Comparison of ENCODE assay signal across 8 mouse cellular contexts in genomic region chr17:34670235-34670634, GRCm38 (mm10). TPM values are rescaled to one million over a fixed set of nuclear protein-coding genes. Genes with fewer than 3 reads are reported as not detected.
DNase-seq lines count a peak whose midpoint lies in the region; ATAC-seq and TF ChIP-seq lines count a peak whose summit lies in the region.

Tnxb (plus strand) TSS chr17:34670535.

- no peak within 1 kb of the TSS for H3K9ac ChIP-seq in ES-Bruce4 (ENCODE audit: low read depth, poor library complexity, severe bottlenecking)
- peak within 1 kb of the TSS; percentile 35 for H3K9ac ChIP-seq in limb, embryonic 11.5 days (ENCODE audit: low read length)

- 68% methylated on average over 7 of the region's 7 CpGs for WGBS in limb, embryonic 11.5 days
- WGBS in kidney, adult 2 months = 70% methylated on average over 7 of the region's 7 CpGs
- WGBS in cerebellum, adult 2 months = 68% methylated on average over 7 of the region's 7 CpGs

- no peak for TF ChIP-seq CTCF in ES-Bruce4 (IDR thresholded peaks at IDR 0.05; ENCODE audit: low read depth, low read length)
- no peak for TF ChIP-seq CTCF in kidney, adult 2 months (conservative IDR thresholded peaks at IDR 0.05; ENCODE audit: insufficient read depth, insufficient read length, low read depth, low read length)
- no peak for TF ChIP-seq CTCF in cerebellum, adult 2 months (IDR thresholded peaks at IDR 0.05; ENCODE audit: borderline replicate concordance, insufficient read depth, low read depth, low read length)

- no peak for DNase-seq in adrenal gland, postnatal 14 days
- no peak for DNase-seq in heart, adult 8-10 months (ENCODE audit: low spot score)
- DNase-seq in limb, embryonic 11.5 days (ENCODE audit: low spot score) = no peak
- DNase-seq in T-cell, adult 2 months (ENCODE audit: low spot score) = no peak
- DNase-seq in kidney, adult 2 months = no peak
- no peak for DNase-seq in cerebellum, adult 2 months

- H3K36me3 ChIP-seq in ES-Bruce4 (ENCODE audit: control insufficient read depth, insufficient read depth, low read length, poor library complexity, severe bottlenecking) = no peaks in the 10 kb centered on the region
- no peaks in the 10 kb centered on the region for H3K36me3 ChIP-seq in limb, embryonic 11.5 days (ENCODE audit: control insufficient read depth, insufficient read depth, low read length)
- H3K36me3 ChIP-seq in kidney, adult 2 months (ENCODE audit: control insufficient read depth, insufficient read depth, low read length) = no peaks in the 10 kb centered on the region

- 0 out of 2 replicates have a peak, but pooled peaks cover 4% of the 10 kb centered on the region for H3K27me3 ChIP-seq in ES-Bruce4 (ENCODE audit: control insufficient read depth, insufficient read depth, low read length, poor library complexity, severe bottlenecking)
- H3K27me3 ChIP-seq in limb, embryonic 11.5 days (ENCODE audit: control insufficient read depth, insufficient read depth, low read length) = peaks cover 48% of the 10 kb centered on the region
- H3K27me3 ChIP-seq in kidney, adult 2 months (replicated peaks; ENCODE audit: control insufficient read depth, insufficient read depth, low read length) = no peaks in the 10 kb centered on the region
- H3K27me3 ChIP-seq in cerebellum, adult 2 months (ENCODE audit: control insufficient read depth, insufficient read depth, low read length) = peaks cover 2% of the 10 kb centered on the region; the same call in 1 of the 2 replicates

- H3K27ac ChIP-seq in ES-Bruce4 (ENCODE audit: insufficient read depth, low read length) = no peak within 1 kb of the TSS
- no peak within 1 kb of the TSS for H3K27ac ChIP-seq in limb, embryonic 11.5 days (replicated peaks; ENCODE audit: low read depth, low read length)
- no peak within 1 kb of the TSS for H3K27ac ChIP-seq in kidney, adult 2 months (ENCODE audit: insufficient read depth, low read depth, low read length)
- no peak within 1 kb of the TSS for H3K27ac ChIP-seq in cerebellum, adult 2 months (ENCODE audit: insufficient read depth, low read length)

- no peak for ATAC-seq in limb, embryonic 11.5 days (ENCODE audit: insufficient number of reproducible peaks, low FRiP score, low TSS enrichment, low read depth)
- no peak for ATAC-seq in granulocyte monocyte progenitor cell, adult 5-6 weeks (replicated peaks; ENCODE audit: poor library complexity, severe bottlenecking)

- no peaks in the 10 kb centered on the region for H3K9me3 ChIP-seq in ES-Bruce4 (replicated peaks; ENCODE audit: control insufficient read depth, insufficient read depth, low read length, poor library complexity, severe bottlenecking)
- no peaks in the 10 kb centered on the region for H3K9me3 ChIP-seq in limb, embryonic 11.5 days (ENCODE audit: control insufficient read depth, low read length)

- no peaks in the 10 kb centered on the region for H3K4me1 ChIP-seq in ES-Bruce4 (ENCODE audit: control insufficient read depth, insufficient read depth, low read length)
- peaks cover 11% of the 10 kb centered on the region for H3K4me1 ChIP-seq in limb, embryonic 11.5 days (ENCODE audit: control insufficient read depth, insufficient read depth, low read length)
- H3K4me1 ChIP-seq in kidney, adult 2 months (ENCODE audit: control insufficient read depth, insufficient read depth, low read length) = no peaks in the 10 kb centered on the region
- H3K4me1 ChIP-seq in cerebellum, adult 2 months (ENCODE audit: control insufficient read depth, insufficient read depth, low read length) = no peaks in the 10 kb centered on the region; the same call in 1 of the 2 replicates

- H3K4me3 ChIP-seq in ES-Bruce4 (ENCODE audit: low read depth, low read length) = peak within 1 kb of the TSS; percentile 44
- H3K4me3 ChIP-seq in limb, embryonic 11.5 days (ENCODE audit: low read depth, low read length) = peak within 1 kb of the TSS; percentile 29
- H3K4me3 ChIP-seq in kidney, adult 2 months (ENCODE audit: insufficient read depth, low read depth, low read length) = no peak within 1 kb of the TSS
- no peak within 1 kb of the TSS for H3K4me3 ChIP-seq in cerebellum, adult 2 months (replicated peaks; ENCODE audit: insufficient read depth, low read depth, low read length)

- peak within 1 kb of the TSS; percentile 53 for H3K4me2 ChIP-seq in limb, embryonic 11.5 days (ENCODE audit: low read depth, severe bottlenecking)

- TF ChIP-seq POLR2A in ES-Bruce4 (IDR thresholded peaks at IDR 0.05; ENCODE audit: insufficient read depth, low read length) = no peak
- TF ChIP-seq POLR2A in kidney, adult 2 months (IDR thresholded peaks at IDR 0.05; ENCODE audit: low read depth, low read length) = no peak
- TF ChIP-seq POLR2A in cerebellum, adult 2 months (IDR thresholded peaks at IDR 0.05; ENCODE audit: borderline replicate concordance, insufficient read depth, low read length) = no peak

- TF ChIP-seq EP300 in ES-Bruce4 (IDR thresholded peaks at IDR 0.05; ENCODE audit: insufficient read depth, low read depth, low read length) = no peak

RNA-seq across cellular contexts. Expression of gene Tnxb, which starts in this region (rescaled TPM):
- 0.13 and 0.15 TPM in 2 replicates for polyA plus RNA-seq in ES-Bruce4 (2011; ENCODE audit: insufficient read depth, insufficient read length, low read depth, missing spikeins)
- 39.8 and 41.0 TPM in 2 replicates for total RNA-seq in adrenal gland, postnatal 14 days (2021)
- 10 to 100 TPM; 22.4 to 34.3 (median 32.2) TPM for total RNA-seq in heart, adult 8-10 months (2022)
- not detected in 2 replicates for polyA plus RNA-seq in limb, embryonic 11.5 days (2014; fragmentation: Nextera tagmentation; extraction: Ambion mirVana)
- total RNA-seq in granulocyte monocyte progenitor cell, adult 5-6 weeks (2014; fragmentation: Nextera tagmentation) = not detected in 2 replicates
- not detected in 2 replicates for total RNA-seq in granulocyte monocyte progenitor cell, adult 5-6 weeks (2017)
- 5.5 and 8.5 TPM in 2 replicates for polyA plus RNA-seq in kidney, adult 2 months (2012; rRNA removed)
- 1.6 and 1.8 TPM in 2 replicates for polyA plus RNA-seq in cerebellum, adult 2 months (2012; rRNA removed)

Comparison
In these comparisons a context has a peak if more than half of its experiments do, and no peak if none do; other contexts are left out.
1. RNA of gene Tnxb (total RNA-seq): 39.8 to 41.0 TPM in adrenal gland, postnatal 14 days and 22.4 to 34.3 TPM in heart, adult 8-10 months; not detected in granulocyte monocyte progenitor cell, adult 5-6 weeks; every median in the first group is over 10 times any median in the second.
2. H3K4me3 ChIP-seq: peak in ES-Bruce4 (single experiment) and limb, embryonic 11.5 days (single experiment); none in kidney, adult 2 months (single experiment) and cerebellum, adult 2 months (single experiment).